Mouse (Mus musculus) lung, postnatal 0 days (tissue): ENCODE measurements around the gene Tcf20.

ENCODE experiments used
- CTCF ChIP-seq: IDR thresholded peaks from 2 replicates; pipeline ENCODE4 v1.5.1; 2016; ENCODE audit warnings: antibody characterized with exemption, mild to moderate bottlenecking
- EP300 ChIP-seq: IDR thresholded peaks from 2 replicates; pipeline ENCODE4 v1.6.1; 2016; ENCODE audit warnings: antibody characterized with exemption, mild to moderate bottlenecking, control low read depth

DNA sequence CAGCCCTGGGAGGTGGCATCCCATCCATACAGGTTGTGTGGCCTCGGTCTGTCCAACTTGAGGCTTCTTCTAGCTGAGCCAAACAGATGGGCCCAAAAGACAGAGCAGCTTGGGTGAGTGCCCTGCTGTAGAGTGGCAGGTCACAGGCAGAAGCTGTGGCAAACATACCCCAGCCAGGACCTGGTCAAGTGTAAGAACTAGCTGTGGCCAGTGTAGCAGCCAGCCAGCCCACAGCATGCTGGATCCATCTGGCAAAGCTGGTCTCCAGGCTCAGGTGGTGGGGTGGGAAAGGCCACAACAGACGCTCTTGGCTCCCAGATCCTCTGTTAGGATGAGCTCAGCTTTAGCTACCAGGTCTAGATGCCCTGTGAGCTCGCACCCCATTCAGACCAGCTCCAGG lies 31.4 kb downstream of the Tcf20 start:
- TF ChIP-seq CTCF (no peak), EP300 (no peak)
